Mouse (Mus musculus) left cerebral cortex, adult 9 months (tissue): ENCODE data around the gene Tprg.

Experiments used
- DNase-seq, 2 experiments: peaks; one replicate each; pipeline ENCODE4 v3.0.0; 2022; ENCODE audit warnings: low spot score in 2 of 2

The Tprg gene

DNA sequence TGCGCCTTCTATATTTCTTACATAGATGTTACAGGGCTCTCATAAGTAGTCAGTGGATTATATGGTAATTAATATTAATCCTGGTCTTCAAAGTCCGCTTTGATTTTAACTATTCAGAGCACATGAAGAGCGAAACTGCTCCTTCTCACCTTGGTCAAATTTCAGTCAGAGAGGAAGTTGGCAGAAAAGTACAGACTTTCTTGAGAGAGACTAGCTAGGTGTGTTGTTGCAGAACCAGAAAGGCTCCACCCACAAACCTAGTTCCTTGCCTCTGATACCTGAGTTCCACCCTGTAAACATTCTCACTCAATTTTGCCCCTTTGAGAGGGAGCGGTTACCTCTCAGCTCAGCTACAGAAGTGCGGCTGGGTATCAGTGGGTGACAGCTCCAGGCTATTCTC lies at the start of gene Tprg:
Tprg (plus strand) TSS at position 301 of the 400 bp plus-strand sequence.
- DNase-seq = no peak

DNA sequence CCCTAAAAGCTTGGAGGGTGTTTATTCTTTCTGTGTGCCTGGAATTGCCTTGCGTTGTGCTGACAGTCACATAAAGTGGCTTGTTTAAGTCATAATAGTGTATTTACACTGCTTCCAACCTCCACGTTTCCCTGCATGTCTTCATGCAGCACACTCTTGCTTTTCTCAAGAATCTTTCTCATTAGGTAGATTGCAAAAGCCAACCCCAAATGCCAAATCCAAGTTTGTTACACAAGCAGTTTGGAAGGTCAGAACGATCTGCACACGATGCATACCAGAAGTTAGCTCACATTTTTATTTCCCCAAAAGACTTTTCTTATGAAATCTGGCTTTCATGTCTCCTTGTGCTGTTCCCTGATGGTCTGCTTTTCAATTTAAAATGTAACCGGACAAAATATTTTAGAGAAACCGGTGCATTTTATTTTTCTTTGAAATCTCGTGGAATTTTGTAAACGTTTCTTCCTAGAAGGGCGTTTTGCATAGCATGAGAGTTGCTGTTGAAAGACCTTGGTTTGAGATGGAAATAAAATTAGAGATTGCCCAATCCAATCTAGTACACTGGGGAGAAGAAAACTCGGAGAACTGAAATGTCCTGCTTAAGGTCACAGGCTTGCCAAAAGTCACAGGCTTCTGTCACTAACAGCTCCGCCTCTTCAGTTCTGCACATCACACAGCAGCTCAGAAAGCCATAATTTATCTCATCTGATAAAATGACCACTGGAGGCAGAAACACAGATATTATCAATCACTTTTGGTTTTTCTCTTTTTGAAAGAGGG lies 48.2 kb upstream of the Tprg start:
- no peak for DNase-seq

DNA sequence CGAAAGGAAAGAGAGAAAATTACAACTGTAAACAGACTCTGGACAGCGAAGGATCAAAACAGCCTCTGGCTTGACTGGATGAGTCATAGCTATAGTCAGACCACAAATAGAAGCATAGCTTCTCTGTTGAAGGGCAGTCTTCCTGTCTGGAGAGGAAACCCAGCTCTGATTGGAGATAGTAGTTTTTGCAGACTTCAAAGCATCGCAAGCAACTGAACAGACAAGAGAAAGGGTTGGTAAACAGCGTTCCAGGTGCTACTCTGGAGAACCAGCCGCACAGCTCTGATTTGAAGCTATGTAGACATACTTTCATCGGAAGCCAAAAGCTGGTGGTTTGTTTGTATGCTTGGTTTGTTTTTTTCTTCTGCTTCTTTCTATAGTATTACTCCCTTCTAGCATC lies 37.7 kb upstream of the Tprg start:
- no peak for DNase-seq

- no peak for DNase-seq
These were observed 36.4 kb upstream of the Tprg start for GRCm38 (mm10) chr16:25250129-25250749.

DNA sequence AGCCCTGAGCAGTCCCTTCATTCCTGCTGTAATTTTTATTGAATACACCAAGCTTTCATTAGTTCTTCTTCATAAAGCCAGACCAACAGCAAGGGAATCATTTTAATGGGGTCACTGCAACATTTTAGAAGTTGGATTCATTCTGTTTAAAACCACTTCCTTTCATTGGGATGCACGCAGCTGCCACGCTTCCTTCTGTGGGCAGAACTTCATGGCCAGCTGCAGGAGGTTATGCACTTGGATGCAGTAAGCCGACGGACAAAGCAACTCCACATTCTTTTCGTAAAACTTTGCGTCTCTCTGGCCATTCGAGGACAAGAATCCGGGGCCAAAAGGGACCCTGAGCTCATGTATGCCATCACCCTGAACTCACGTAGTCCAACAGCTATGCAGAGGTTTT lies 35.5 kb upstream of the Tprg start:
- no peak for DNase-seq

- no peak for DNase-seq
These were observed 32.0 kb upstream of the Tprg start for GRCm38 (mm10) chr16:25254646-25255045.

- peak in 1 of 2 experiments; percentile 37 for DNase-seq
These were observed 31.4 kb upstream of the Tprg start for GRCm38 (mm10) chr16:25255186-25255585.

DNA sequence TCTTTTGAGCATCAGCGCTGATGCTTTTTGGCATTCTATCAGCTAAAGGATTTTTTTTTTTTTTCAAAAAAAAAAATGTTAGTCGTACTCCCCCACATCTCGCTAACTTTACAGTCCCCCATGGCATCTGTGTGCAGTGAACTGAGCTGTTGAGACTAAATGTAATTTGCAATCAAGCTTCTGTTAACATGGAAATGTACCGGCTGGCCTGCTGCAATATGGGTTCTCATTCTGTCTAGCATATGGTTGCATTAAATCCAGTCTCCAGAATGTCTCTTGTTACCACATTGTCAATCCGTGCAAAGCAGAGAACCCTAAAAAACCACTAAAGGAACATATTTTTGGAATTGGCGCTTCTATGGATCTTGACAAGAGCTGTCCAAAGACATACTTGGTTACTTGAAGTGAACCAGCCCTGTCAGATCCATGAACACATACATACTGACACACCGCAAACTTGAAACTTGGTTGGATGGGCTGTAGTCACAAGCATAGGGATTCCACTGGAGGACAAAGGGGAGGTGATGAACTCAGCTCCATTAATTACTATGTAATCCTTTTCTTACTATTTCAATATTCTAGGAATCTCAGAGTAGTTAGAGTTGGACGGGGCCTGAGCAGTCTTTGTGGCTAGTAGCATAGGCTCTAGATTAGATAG lies 30.9 kb upstream of the Tprg start:
- peak; percentile 67 to 80 for DNase-seq

DNA sequence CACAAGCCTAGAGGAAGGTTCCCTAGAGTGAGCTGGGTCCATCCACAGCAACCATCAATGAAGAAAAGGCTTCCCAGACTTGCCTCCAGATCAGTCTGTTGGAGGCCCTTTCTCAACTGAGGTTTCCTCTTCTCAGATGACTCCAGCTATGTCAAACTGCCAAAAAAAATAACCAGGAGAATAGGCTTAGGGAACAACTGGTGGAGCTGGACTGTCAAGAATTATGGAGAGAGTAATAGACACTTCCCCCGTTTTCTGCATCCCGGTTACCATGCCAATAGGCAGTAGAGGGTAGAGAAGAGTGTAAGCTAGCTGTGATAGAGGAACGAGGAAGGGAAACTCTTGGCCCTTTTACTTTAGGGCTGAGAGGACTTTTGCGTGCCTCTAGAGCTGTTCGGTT lies 24.3 kb upstream of the Tprg start:
- DNase-seq = no peak

DNA sequence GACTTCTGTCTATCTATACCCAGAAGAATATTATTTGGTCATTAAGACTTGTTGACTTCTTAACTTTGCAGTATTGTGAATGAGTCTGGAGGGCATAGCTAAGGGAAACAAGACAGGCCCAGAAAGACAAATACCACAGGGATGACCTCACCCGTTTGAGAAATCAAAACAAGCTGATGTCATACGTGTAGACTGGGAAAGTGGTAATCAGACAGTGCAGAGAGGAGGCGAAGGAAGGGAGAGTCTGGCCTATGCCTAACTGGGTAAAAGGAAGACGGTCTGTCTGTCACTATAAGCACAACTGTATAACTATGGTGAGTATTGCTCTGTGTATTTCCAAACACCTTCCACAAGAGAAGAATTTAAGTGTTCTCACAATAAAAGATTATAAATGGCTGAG lies 23.7 kb upstream of the Tprg start:
- DNase-seq = no peak

DNA sequence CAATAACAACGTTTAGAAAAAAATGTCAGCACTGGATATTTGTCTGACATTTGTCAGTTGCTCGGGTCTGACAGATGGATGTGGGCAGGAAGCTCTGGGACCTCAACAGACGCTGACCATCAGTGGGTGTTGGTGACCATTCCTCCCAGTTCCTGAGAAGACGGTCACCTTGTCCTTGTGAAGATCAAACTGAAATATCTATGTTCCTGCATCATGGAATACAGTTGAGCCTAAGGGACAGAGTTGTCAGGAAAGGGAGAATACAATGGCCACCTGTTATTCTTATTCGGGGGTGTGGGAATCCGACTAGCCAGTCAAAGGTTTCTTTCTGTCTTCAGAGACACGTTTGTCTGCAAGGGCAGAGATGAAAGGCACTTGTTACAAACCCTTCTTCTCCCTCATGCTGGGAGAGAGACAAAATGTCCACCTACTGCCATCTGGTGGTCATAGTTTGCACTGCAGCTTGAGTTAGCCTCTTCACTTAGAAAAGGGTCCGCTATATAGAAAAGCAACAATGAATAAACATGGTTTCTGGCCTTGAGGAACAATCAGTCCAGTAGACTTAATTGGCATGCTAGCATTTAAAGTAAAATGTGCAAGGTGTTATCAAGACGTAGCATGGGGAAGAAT lies 23.0 kb upstream of the Tprg start:
- peak; percentile 20 to 88 for DNase-seq

GRCm38 (mm10) chr16:25265177-25265576 lies 21.4 kb upstream of the Tprg start:
- peak; percentile 15 to 47 for DNase-seq

DNA sequence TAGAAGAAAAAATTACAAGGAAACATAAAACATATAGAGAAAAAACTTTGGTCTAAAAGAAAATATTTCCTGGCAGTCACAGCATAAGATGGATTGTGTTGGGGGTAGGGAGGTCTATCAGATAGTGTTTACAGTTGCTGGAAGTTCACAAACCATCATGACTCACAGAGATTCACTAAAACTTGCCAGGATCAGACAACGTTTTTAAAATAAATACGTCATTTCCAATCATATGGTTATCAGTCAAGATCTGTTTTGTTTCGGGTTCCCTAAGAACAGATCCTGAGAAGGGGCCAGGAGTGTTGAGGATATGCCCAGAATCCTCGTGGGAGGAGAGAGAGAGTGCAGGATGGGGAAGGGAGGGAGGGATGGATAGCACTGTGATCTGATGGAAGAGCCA lies 18.3 kb upstream of the Tprg start:
- DNase-seq = no peak

GRCm38 (mm10) chr16:25282563-25282962 lies 4.1 kb upstream of the Tprg start:
- no peak for DNase-seq

GRCm38 (mm10) chr16:25293753-25294152 lies 7.1 kb downstream of the Tprg start:
- no peak for DNase-seq

DNA sequence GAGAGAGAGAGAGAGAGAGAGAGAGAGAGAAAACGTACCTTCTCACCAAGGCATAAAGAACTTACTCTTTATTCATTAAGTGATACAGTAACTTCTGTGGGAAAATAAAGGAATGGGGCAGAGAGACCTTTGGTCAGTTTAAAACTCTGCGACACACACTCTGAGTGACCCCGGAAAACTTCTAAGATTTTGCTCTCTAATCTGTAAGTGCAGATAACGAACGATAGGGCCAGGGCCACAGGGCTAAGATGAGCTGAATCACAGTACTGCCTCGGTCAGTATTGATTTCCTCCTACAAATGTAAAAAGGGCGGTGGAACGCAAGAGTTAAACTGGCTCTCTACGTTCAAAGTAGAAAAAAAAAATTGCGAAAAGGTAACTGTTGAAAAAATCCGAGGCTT lies 8.9 kb downstream of the Tprg start:
- no peak for DNase-seq

DNA sequence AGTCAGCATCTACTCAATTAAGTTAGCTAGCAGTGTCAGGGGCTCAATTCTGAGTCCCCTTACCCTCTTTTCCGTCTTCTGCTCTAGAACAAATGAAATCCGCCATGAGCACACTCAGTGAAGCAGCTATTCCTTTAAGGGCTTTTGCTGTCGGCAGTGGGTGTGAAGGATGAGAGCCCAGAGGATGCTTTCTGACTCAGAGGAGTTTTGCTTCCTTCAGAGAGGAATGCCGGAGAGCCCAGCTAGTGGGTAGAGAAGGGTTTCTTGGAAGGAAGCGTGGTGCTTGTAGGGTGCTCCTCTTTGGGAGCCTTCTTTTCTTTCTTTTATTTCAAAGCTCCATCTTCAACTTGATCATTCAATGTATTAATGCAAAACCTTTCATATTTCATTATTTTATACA lies 10.1 kb downstream of the Tprg start:
- DNase-seq = no peak

- no peak for DNase-seq
These were observed 11.6 kb downstream of the Tprg start for GRCm38 (mm10) chr16:25298204-25298603.

DNA sequence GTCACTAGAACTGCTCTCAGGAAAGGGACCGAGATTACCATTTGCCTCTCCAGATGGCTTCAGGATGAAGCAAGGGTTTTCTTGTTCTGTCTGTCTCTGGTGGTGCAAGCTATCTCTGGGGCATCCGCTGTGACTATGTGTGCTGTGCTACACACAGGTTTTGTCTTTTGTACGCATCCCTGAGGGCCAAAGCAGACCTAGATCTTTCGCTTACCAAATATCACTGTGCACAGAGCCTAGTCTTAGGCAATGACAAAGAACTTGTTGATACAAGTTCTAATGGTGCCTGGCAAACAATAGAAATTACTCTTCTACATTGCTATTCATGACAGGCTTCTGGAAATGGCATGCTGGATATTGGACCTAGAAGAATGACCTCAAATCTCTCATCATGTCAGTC lies 16.0 kb downstream of the Tprg start:
- DNase-seq = no peak

DNA sequence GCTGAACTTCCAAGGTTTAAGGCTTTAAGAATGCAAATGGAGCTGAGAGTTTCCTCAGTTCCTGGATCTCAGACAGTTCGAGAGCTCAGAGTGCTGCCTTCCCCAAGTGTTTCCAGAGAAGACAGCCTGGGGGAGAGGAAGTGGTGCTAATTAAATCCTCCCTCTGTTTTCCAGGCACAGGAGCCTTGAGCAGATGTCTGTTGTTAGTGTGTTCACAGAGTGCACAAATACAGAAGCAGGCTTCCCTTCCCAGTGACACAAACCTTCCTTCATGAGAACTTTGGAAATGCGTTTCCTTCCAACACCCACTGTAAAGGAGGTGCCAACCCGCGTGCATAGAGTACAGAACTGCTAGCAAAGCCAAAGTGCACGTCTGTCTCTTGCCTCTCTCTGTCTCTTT lies 27.4 kb downstream of the Tprg start:
- DNase-seq = peak; percentile 65 to 76

GRCm38 (mm10) chr16:25315090-25315489 lies 28.5 kb downstream of the Tprg start:
- DNase-seq = peak in 1 of 2 experiments; percentile 7

- no peak for DNase-seq
These were observed 39.1 kb downstream of the Tprg start for GRCm38 (mm10) chr16:25325631-25326238.
